Mouse (Mus musculus) stomach, postnatal 0 days (tissue): ENCODE measurements around the gene Echdc1. TPM values are rescaled to one million over a fixed set of nuclear protein-coding genes. Genes with fewer than 3 reads are reported as not detected.
"Not testable (repeated sequence)": the region's sequence is repeated elsewhere in the genome, so short reads cannot be mapped to it uniquely, and the experiment has no call there.

Source experiments
- ATAC-seq: fragments of 200-750 bp; cut with Nextera tagmentation; 2 replicates; pipeline ENCODE4 v1.8.0; 2017; ENCODE audit not compliant: low FRiP score, low TSS enrichment
- DNase-seq: peaks from one replicate; pipeline ENCODE4 v3.0.0-alpha.2; 2016; ENCODE audit warnings: low spot score
- H3K27ac ChIP-seq: fragments of 300-500 bp; sonication (generic); replicated peaks from 2 replicates; pipeline ENCODE4 v1.5.1; 2014; ENCODE audit warnings: mild to moderate bottlenecking, control low read depth
- H3K27me3 ChIP-seq: fragments of 300-500 bp; sonication (generic); 2 replicates; pipeline ENCODE4 v1.6.1; 2014; ENCODE audit warnings: low read length; ENCODE audit not compliant: control insufficient read depth, insufficient read depth
- H3K36me3 ChIP-seq: fragments of 300-500 bp; sonication (generic); 2 replicates; pipeline ENCODE4 v1.6.1; 2014; ENCODE audit warnings: low read length, mixed read lengths; ENCODE audit not compliant: control insufficient read depth, insufficient read depth
- H3K4me1 ChIP-seq: fragments of 300-500 bp; sonication (generic); replicated peaks from 2 replicates; pipeline ENCODE4 v1.6.1; 2014; ENCODE audit warnings: antibody characterized with exemption; ENCODE audit not compliant: control insufficient read depth, insufficient read depth
- H3K4me2 ChIP-seq: fragments of 300-500 bp; sonication (generic); replicated peaks from 2 replicates; pipeline ENCODE4 v1.6.1; 2014; ENCODE audit warnings: low read depth, mild to moderate bottlenecking, control low read depth, moderate library complexity
- H3K4me3 ChIP-seq: fragments of 300-500 bp; sonication (generic); 2 replicates; pipeline ENCODE4 v1.5.1; 2014; ENCODE audit warnings: low read depth, low read length, control low read depth
- H3K9ac ChIP-seq: fragments of 300-500 bp; sonication (generic); 2 replicates; pipeline ENCODE4 v1.6.1; 2014; ENCODE audit warnings: mild to moderate bottlenecking, low read length, control low read depth, mixed read lengths
- H3K9me3 ChIP-seq: fragments of 300-500 bp; sonication (generic); 2 replicates; pipeline ENCODE4 v1.6.1; 2016; ENCODE audit warnings: low read length; ENCODE audit not compliant: control insufficient read depth
- CTCF ChIP-seq: IDR thresholded peaks from 2 replicates; pipeline ENCODE4 v1.5.1; 2016; ENCODE audit warnings: antibody characterized with exemption, low read depth, mild to moderate bottlenecking, moderate library complexity
- EP300 ChIP-seq: optimal IDR thresholded peaks from 2 replicates; pipeline ENCODE3; 2016; ENCODE audit warnings: antibody characterized with exemption
- WGBS: fragments of 180-500 bp; shearing (Covaris S2); extraction: QIAGEN DNeasy Blood & Tissue Kit; methylation state at CpG from one replicate; pipeline ENCODE4 v1.1.7; 2014; 5-methylcytosine and 5-hydroxymethylcytosine counted together
- polyA plus RNA-seq: library from polyadenylated mRNA; unstranded; fragments of >200 nt; fragmentation: Nextera tagmentation; extraction: Ambion mirVana; gene quantifications from 2 replicates; pipeline ENCODE4 v1.2.1, GENCODE M21; 2015

Echdc1 gene
- polyA plus RNA-seq, 1 experiment from 2014 or later, result 29.4 TPM

DNA sequence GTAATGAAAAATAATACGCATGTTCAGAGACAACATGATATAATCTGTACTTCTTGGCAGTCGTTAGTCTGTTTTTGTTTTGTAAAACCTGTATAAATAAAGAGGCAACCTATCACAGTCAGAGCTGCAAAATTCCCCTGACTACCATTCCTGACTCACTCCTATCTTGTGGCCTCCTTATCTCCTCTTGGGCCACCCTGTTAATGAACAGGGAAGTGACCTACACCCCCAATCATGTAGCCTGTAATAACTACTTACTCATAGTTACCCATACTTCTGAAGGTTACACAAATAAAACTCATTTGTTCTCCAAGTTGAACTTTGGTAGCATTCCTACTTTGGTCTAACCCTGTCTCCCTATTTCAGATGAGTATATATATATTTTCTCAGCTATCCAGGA lies 68.6 kb downstream of the Echdc1 start:
- WGBS, result 62% methylated on average over 2 of the region's 2 CpGs
- H3K27me3 ChIP-seq, result no peaks in the 10 kb centered on the region
- H3K4me1 ChIP-seq, result no peaks in the 10 kb centered on the region
- no peak overlapping the region for H3K4me2 ChIP-seq
- no peak overlapping the region for H3K27ac ChIP-seq
- TF ChIP-seq CTCF (no peak), EP300 (no peak)
- H3K9ac ChIP-seq, result no peak overlapping the region
- no peak overlapping the region for H3K4me3 ChIP-seq
- ATAC-seq (peak; percentile 93), DNase-seq (no peak)
- H3K36me3 ChIP-seq, result no peaks in the 10 kb centered on the region
- H3K9me3 ChIP-seq, result no peaks in the 10 kb centered on the region

DNA sequence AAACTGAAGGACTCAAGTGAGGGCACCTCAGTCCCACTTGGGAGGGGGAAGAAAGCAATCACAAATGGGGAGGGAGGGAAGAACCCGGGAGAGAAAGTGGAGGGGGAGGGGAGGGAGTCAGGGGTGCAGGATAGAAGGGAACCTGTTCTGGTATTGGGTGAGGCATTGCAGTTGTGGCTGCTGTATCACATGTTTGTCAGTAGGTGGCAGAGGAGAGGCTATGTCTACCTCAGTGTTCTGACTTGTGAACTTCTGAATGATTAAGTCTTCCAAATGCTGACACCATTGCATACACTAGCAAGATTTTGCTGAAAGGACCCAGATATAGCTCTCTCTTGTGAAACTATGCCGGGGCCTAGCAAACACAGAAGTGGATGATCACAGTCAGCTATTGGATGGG lies 81.9 kb downstream of the Echdc1 start:
- not testable (repeated sequence) for ATAC-seq, H3K9ac ChIP-seq, H3K36me3 ChIP-seq, DNase-seq, H3K4me1 ChIP-seq, H3K27ac ChIP-seq, H3K4me3 ChIP-seq, H3K9me3 ChIP-seq, H3K4me2 ChIP-seq, H3K27me3 ChIP-seq
- WGBS, result 67% methylated on average over 2 of the region's 2 CpGs
- peak; percentile 44 for TF ChIP-seq CTCF

Other genes with a start within 250 kb of the Echdc1 start
- 1.8 and 2.2 TPM in 2 replicates for gene Soga3, start 169.3 kb upstream of the Echdc1 start, polyA plus RNA-seq
- 1.5 TPM in 1 of 2 replicates, not detected in the other for gene Gm49353, start 114.2 kb upstream of the Echdc1 start, polyA plus RNA-seq
- 2.1 and 3.5 TPM in 2 replicates for gene 9330159F19Rik, start 101.6 kb upstream of the Echdc1 start, polyA plus RNA-seq
- 28.8 and 30.4 TPM in 2 replicates for gene Rnf146, start 49.3 kb downstream of the Echdc1 start, polyA plus RNA-seq
- 7.6 TPM in 2 replicates for gene Rspo3, start 222.7 kb downstream of the Echdc1 start, polyA plus RNA-seq